Mouse (Mus musculus): ENCODE measurements around the gene Senp5.
"Not testable (repeated sequence)": the region's sequence is repeated elsewhere in the genome, so short reads cannot be mapped to it uniquely, and the experiment has no call there.

Gene Senp5

DNA sequence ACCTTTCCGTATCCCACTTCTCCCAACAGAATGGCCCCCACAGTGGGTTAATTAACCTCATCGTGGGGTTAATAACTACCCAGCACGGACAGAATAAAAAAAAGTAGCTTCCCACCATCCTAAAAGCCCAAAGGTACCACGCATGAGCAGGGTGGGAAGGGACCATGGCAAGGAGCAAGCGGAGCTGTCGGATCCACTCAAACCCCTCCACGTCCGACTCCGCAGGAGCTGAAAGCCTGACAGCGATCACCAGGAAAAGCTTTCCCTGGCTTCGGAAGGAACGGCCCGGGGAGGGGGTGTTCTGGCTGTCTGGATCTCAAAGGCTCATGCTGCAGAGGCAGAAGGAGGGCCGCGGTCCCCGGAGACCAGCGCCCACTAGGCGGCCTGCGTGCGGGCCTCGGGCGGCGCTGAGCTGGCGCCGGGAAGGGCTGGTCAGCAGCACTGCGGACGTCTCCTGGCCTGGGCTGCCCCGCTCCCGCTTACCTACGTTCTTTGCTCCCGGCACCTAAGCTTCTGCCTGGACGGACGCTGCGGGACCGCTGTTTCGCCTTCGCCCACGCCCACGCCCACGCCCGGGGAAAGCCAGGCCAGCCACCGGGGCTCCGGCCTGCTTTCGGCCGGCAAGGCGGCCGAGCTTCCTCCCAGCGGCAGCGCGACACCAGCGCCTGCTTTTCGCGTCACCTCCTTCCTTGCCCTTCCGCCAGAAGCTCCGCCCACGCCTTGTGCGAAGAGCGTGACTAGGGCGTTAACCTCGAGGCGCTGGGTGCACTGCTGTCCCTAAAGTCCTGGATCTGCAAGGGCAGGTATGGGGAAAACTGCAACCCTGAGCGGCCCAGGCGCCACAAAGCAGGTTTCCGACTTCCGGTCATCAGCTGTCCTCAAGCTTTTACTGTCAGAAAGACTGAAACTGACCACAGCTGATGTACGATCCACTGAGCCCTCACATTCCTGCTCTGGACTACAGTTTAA, at the start of gene Senp5:
Gene Senp5 (minus strand): TSS at position 779 of the 969 bp plus-strand sequence.
- peak; percentile 88 for DNase-seq

DNA sequence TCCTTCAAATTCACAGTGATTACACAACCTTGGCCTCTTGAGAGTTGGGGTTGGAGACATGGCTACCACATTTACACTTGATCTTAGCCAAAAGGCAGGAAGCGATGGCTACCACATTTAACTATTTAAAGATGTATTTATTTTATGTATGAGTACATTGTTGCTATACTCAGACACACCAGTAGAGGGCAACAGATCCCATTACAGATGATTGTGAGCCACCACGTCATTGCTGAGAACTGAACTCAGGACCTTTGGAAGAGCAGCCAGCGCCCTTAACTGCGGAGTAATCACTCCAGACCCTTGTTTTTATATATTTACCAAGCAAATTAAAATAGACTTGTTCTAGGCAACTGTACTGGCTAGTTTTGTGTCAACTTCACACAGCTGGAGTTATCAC, 39.3 kb upstream of the Senp5 start:
- DNase-seq = no peak

DNA sequence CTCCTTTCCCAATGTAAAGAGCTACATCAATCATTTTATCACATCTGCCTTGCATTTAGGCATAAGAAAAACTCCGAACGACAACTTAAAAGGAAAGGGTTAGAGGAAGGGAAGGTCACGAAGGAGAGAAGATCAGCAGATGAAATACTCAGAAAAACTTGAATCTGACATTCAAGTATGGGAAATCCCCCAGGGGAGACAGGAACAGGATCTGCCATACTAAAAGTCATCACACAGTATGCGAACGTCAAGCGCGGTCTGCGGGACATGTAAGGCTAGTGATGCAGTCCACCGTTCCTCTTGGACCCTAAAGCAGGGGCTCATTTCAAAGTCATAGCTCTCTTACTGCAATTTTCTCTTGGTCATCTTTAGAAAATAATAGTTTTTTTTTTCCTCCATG, 16.6 kb upstream of the Senp5 start:
- DNase-seq = no peak

DNA sequence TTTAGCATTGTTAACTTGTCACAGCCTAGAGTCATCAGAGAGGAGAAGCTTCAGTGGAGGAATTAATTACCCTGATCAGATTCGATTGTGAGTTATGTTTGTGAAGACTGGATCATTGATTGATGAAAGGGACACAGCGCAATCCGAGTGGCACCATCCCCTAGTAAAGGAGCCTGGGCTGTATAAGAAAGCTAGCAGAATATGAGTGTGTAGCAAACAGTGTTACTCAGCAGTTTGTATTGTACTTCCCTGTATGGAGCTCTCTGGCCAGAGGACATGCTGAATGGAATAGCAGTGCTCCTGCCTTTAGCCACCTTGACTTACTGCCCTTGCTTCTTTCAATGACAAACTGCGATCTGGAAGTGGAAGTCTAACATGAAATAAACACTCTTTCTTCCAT, 7.2 kb upstream of the Senp5 start:
- DNase-seq = no peak

DNA sequence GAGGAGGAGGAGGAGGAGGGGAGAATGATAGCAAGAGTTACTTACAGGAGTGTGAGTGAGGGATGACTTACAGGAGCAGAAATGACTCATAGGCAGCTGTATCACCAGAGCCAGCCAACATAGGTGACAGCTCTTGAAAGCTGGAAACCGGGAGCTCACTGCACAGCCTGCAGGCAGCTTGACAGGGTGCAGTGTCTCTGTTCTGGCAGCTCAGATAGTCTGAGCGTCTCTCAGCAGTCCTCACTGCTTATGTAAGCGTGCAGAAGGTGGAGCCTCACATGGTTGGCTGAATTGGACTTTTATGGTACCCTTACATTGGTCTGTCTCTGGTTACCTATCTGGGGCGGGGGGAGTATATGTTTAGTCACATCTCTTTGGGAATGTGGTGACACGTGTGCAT, 6.8 kb upstream of the Senp5 start:
- no peak for DNase-seq

DNA sequence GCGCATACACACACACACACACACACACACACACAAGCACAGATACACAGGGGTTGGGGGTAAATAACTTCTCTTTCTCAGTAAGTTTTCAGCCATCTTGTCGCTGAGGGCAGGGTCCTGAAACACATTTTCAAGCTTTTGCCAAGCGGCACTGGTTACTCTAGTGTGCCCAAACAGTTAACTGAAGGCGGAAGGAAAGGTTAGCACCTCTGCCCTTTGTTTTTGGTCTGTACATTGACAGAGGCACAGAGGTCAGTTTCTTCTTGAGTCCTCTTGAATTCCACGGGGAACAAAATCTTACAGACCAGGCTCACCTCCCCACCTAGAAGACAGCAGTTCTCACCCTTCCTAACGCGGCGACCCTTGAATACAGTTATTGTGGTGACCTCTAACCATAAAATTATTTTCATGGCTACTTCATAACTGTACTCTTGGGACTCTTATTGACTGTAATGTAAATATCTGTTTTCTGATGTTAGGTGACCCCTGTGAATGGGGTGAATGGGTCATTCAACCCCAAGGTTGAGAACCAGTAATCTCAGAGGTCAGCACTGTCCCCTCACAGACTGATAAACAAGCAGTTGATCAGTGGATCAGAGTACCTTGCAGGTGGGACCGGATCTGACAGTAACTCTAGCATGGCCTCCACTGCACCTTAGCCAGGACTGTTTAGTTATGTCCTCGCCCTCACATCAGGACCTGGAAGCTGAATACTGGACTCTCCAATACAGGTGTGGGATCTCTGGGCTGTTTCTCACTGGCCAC, 5.6 kb upstream of the Senp5 start:
- no peak for DNase-seq

DNA sequence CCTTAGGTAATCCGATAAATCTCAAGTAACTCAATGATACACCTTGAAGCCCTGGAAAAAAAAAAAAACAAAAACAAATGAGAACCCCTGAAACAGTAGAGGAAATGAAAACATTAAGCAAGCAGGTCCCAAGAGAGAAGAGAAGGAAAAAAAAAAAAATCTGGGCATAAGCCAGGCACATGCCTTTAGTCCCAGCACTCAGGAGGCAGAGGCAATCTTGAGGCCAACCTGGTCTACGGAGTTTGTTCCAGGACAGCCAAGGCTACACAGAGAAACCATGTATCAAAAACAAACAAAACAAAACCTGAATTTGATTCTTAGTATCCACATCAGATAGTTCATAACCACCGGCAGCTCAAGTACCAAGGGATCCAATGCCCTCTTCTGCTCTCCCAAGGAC, 1.6 kb upstream of the Senp5 start:
- no peak for DNase-seq

DNA sequence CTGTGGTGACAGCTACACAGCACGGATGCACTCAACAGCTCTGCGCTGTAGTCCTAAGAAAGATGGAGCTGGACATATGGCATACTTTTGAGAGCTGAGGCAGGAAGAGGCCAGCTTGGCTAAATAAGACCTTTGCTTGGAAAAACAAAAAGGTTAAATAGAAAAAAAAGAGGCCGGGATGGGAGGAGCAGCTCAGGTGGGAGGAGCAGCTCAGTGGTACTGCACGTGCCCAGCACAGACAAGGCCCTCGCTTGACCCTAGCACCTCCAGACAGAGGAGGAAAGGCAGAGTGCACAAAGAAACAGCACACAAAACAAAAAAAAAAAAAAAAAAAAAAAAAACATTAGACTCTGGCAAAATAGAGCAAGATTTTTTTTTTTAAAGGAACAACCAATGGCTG, 6.7 kb downstream of the Senp5 start:
- DNase-seq = no peak

DNA sequence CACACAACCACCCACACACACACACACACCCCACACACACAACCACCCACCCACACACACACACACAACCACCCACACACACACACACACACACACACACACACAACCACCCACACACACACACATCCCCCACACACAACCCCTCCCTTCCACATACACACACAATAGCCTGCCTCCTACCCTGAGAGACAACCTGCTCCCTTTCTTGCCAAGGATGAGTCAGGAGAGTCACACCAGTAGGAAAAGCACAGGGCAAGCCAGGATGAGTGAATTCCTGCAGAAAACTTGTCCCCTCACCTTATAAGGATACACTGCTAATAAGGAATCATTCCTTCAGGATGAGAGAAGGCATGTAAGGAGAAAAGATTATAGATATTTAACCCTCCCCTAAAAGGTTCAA, 9.1 kb downstream of the Senp5 start:
- DNase-seq = no peak

DNA sequence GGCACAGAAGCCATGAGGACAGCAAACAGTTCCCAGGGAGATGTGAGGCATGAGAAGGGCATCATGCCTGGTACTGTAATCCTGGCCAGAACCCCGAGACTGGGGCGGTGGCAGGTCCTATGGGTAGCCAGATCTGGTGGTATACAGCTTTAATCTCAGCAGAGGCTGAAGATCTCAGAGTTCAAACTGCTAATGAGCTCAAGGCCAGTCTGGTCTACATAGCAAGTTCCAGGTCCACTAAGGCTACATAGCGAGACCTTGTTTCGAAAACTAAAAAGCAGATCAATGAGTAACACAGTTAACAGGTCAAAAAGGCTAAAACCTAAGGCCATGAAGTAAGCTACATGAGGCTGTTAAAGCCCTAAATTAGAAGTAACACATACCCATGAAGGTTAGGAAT, 9.9 kb downstream of the Senp5 start:
- DNase-seq = no peak

DNA sequence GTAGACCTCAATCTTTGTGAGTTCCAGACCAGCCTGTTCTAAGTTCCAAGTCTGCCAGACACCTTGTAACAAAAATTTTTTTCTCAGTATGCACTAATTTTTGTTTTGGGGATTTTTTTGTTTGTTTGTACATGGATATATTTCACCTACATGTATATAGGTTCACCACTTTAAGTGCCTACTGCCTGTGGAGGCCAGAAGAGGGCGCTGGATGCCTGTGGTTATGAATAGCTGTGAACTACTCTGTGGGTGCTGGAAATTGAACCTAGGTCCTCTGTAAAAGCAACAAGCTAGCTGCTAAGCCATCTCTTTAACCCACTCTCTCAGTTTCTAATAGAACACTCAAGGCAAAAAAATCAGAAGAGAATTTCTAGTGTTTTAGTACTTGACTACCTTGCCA, 11.0 kb downstream of the Senp5 start:
- DNase-seq = no peak

DNA sequence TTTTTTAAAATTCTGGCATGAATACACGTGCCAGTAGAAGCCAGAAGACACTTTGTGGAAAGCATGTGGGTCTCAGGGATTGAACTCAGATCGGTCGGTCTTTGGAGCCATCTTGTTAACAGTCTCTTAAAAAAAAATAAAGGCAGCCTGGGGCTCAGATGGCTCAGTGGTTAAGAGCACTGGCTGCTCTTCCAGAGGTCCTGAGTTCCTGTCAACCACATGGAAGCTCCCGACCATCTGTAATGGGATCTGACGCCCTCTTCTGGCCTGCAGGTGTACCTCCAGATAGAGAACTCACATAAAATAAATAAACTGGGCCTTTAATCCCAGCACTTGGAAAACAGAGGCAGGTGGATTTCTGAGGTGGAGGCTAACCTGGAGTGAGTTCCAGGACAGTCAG, 22.1 kb downstream of the Senp5 start:
- DNase-seq = no peak

DNA sequence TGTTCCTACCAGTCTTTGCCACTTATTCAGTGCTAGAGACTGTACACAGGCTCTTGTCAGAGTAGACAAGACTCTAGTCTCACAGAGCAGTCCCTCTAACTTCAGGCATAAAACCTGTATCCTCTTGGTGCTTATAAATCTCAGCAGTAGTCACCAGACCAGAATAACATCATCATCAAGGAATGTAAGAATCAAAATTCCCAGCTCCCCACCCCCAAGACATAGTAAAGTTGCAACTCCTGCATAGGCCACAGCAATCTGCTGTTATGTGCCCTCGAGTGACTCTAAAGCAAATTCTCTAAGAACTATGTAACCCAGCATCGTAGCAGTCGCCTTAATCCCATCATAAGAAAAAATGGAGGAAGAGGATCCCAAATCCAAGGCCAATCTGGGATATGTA, 23.6 kb downstream of the Senp5 start:
- no peak for DNase-seq

DNA sequence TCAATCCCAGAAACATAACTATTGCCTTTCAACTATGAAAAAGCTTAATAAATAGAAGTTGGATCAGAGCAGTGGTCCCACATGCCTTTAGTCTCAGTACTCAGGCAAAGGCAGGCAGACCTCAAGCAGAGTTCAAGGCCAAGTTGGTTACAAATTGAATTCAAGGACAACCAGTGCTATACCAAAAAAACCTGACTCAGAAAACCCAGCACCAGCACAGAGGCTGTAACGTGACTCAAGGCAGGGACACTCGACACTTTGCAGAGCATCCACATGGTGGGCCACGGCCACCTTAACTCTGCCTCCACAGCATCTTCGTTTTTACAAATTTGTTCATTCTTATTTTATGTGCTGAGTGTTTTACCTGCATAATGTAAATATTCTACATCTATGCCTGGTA, 27.8 kb downstream of the Senp5 start:
- DNase-seq = no peak

DNA sequence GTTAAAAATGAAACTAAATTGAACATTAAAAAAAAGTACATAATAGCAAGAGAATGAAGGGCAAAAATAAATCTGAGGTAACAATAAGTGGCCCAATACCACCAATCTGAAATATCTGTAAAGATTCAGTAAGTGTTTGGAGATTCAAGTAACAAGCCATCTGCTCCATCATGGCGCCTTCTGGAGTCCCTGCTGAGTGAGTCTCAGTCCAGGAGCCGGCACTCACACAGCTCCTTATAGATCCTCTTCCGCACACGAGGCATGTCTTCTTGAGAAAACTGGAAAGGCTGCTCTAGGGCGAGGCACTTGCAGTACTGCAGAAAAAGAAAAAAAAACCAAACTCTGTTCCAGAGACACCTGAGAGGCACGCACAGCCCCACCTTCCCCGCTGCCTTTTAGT, 39.9 kb downstream of the Senp5 start:
- peak; percentile 37 for DNase-seq

DNA sequence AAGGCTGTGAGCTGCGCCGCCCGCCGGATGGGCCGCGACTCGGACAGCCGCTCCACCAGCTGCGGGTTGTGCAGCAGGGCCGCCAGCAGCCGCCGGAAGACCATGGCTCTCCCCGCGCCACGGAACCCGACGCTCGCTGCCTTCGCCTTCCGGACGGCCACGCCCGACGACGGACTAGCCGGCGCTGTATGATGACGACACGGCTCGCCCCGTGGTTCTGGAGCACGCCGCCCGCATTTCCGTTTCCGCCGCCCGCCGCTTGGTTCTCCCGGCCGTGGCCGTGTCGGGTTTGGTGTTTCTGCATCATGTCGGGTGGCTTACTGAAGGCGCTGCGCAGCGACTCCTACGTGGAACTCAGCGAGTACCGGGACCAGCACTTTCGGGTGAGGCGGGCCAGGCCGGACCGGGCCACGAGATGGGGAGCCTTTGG, 54.7 kb downstream of the Senp5 start, which contains the start of the genes 0610012G03Rik and Ncbp2:
Gene 0610012G03Rik (minus strand): TSS at position 150 of the 430 bp plus-strand sequence.
Gene Ncbp2 (plus strand): TSS at position 169 of the 430 bp plus-strand sequence.
- peak; percentile 99 for DNase-seq

DNA sequence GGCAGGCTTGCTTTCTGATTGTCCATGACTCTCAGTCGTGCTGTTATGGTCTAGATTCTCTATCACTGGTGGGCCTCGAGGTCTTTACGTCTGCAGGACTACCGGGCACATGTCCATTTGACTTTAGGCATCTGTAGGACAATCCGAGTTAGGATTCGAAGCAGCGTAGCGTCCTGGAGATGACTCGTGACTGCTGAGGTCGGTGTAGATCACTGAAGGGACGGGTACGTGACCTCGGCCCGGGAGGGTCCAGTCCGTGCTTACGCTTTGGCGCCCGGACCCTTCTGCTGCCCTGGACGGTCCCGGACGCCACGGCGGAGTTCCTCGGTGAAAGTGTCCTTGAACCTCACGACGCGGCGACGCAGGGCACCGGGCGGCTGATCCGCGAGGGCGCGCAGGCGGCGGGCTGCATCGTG, 55.2 kb downstream of the Senp5 start:
- no peak for DNase-seq

DNA sequence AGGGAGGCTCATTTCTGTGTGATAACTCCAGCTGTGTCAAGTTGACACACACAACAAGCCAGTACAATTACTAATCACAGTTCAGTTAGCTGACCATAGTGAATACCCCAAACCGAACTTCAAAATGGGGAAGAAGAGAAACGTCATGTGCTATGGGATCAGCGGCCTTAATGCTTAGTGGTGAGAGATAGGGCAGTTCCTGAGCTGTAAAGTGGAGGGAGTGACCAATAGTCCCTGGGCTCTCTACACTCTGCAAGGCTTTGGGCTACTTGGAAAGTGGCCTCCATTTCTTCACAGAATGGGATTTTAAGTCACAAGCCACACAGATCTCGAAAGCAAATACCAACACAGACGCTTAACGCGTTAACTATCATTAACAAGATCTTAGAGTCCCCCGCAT, 55.8 kb downstream of the Senp5 start:
- DNase-seq = no peak

DNA sequence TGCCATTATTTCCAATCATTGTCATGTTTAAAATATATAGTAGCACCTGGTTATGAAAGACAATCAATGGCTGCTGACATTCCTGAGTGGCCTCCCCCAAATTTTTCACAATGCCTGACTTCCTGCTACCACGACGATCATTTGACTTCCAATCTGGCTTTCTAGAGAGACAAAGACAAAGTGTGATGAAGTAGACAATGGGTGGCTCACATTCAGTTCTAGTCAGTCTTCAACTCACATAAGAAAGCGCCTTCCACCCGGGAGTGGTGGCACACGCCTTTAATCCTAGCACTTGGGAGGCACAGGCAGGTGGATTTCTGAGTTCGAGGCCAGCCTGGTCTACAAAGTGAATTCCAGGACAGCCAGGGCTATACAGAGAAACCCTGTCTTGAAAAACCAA, 57.1 kb downstream of the Senp5 start:
- not testable (repeated sequence) for DNase-seq

DNA sequence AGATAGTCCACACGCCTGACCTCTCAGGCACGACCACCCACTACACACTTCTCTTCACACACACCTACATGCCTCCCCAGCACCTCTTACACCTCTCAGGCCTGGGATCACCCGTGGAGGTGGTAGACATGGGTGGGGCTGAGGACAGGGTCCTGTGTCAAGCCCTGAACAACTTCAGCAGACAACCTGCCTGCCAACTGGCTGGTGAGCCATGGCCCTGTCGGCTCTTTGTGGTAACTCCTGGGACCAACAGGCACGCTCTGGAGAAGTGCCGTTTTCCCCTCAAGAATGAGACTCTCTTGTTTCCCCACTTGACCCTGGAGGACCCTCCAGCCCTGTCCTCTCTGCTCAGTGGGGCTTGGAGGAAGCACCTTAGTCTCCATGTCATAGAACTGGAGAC, 57.7 kb downstream of the Senp5 start:
- DNase-seq = no peak

DNA sequence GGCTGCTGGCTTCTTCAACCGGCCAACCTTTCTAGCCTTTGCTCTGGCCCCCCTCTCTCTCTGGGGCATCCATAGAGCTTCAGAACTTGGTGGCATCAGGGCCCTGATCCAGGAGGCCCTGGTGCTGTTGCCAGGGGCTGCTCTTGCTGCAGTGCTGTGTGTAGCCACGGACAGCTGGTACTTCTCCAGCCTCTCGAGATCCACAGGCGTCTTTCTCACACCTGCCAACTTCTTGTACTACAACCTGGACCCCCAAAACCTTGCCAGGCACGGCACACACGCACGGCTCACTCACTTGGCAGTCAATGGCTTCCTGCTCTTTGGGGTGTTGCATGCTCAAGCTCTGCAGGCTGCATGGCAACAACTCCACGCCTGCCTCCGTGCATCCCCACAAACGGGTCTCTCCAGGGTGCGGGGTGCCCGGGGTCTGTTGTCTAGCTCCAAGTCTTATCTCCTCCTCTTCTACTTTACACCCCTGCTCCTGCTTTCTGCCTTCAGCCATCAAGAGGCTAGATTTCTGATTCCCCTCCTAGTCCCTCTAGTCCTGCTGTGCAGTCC, 58.3 kb downstream of the Senp5 start:
- DNase-seq = no peak

DNA sequence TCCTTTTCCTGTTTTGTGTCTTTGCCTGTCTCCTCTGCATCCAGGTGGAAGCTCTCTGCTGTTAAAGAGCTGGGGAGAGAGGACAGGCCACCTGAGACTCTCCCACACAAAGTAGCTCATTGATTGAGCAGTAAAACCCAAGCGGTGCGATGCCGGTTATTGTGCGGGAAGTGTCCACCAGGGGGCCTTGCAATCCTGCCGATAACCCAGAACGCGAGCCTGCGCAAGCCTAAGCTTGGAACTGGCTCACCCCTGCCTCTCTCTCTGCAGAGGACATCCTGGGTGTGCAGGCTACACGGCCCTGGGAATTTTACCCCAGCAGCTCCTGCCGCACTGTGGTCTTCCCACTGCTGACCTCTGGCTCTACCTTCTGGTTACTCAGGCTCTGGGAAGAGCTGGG, 59.1 kb downstream of the Senp5 start:
- DNase-seq = peak; percentile 84

DNA sequence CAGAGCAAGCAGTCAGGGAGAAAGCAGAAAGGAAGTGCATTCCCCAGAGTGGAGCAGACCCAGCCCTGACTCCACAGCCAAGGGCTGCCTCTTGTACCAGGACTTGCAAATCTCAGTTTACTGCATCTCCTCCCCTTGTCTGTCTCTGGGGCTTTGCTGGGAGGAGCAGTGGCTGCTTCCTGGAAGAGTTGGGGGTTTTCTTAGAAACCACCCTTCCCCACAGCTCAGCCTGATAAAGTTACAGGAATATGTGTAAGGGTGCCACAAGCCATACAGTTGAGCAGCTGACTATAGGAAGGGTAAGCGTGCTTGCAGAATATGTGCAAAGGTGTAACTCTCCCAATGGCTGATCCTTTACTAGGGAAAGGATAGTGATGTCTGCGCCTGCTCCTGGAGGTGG, 62.5 kb downstream of the Senp5 start:
- DNase-seq = no peak

DNA sequence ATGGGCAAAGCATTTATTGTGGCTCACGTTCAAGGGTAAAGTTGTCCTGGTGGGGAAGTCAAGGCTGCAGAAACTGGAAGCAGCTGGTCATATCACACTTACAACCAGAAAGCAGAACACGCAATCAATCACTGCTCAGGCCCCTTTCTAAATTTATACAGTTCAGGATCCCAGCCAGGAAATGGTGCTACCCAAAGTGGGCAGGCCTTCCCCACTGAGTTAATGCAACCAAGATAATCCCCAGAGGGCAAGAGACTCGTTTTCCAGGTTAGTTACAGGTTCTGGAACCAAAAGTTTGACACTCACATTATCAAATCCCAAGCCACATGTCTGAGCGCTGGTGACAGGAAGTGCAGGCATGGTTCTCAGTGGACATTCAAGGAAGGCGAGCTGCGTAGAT, 64.2 kb downstream of the Senp5 start:
- DNase-seq = no peak

Measured in right cerebral cortex, postnatal 14 days (tissue).